Mouse (Mus musculus): ENCODE measurements around the gene Gm17542. TPM values are rescaled to one million over a fixed set of nuclear protein-coding genes. Genes with fewer than 3 reads are reported as not detected.
A peak's percentile ranks its signal among the peaks of the same experiment; 100 is the strongest.
"Not testable (repeated sequence)": the region's sequence is repeated elsewhere in the genome, so short reads cannot be mapped to it uniquely, and the experiment has no call there.

The Gm17542 gene
- not detected for total RNA-seq (2021)
- long read RNA-seq, experiment 1 = 0 reads
- long read RNA-seq, experiment 2 = 0 reads

- not testable (repeated sequence) for DNase-seq
Measured at GRCm38 (mm10) chr10:58718110-58718509, at the start of gene Gm17542. TSS of gene Gm17542 (minus strand) at chr10:58718210.

GRCm38 (mm10) chr10:58739779-58740178 lies 21.8 kb upstream of the Gm17542 start:
- DNase-seq = no peak

GRCm38 (mm10) chr10:58738152-58738551 lies 20.1 kb upstream of the Gm17542 start:
- no peak for DNase-seq

GRCm38 (mm10) chr10:58714789-58715148 lies 3.2 kb downstream of the Gm17542 start:
- DNase-seq = no peak

- no peak for DNase-seq
Measured at GRCm38 (mm10) chr10:58713855-58714788, 3.9 kb downstream of the Gm17542 start.

- no peak for DNase-seq
Measured at GRCm38 (mm10) chr10:58713225-58713624, 4.8 kb downstream of the Gm17542 start.

- no peak for DNase-seq
Measured at GRCm38 (mm10) chr10:58709021-58709420, 9.0 kb downstream of the Gm17542 start.

GRCm38 (mm10) chr10:58700578-58700977 lies 17.4 kb downstream of the Gm17542 start:
- no peak for DNase-seq

GRCm38 (mm10) chr10:58700160-58700559 lies 17.9 kb downstream of the Gm17542 start:
- DNase-seq = no peak

GRCm38 (mm10) chr10:58698955-58699354 lies 19.1 kb downstream of the Gm17542 start:
- no peak for DNase-seq

- DNase-seq = no peak
Measured at GRCm38 (mm10) chr10:58691051-58691450, 27.0 kb downstream of the Gm17542 start.

- DNase-seq = no peak
Measured at GRCm38 (mm10) chr10:58679298-58679697, 38.7 kb downstream of the Gm17542 start.

GRCm38 (mm10) chr10:58675533-58675932 lies 42.5 kb downstream of the Gm17542 start, which contains the start of gene Edar:
TSS of gene Edar (minus strand) at chr10:58675654.
- peak; percentile 62 for DNase-seq

- peak; percentile 37 for DNase-seq
Measured at GRCm38 (mm10) chr10:58673278-58674061, 44.5 kb downstream of the Gm17542 start.

GRCm38 (mm10) chr10:58672557-58673277 lies 45.3 kb downstream of the Gm17542 start:
- DNase-seq = no peak

GRCm38 (mm10) chr10:58663868-58664267 lies 54.1 kb downstream of the Gm17542 start:
- peak; percentile 68 for DNase-seq

Other genes starting within 250 kb of the Gm17542 start
- under 1 TPM; 0.33 to 0.40 TPM for gene Ccdc138, start 220.3 kb downstream of the Gm17542 start, total RNA-seq (2021)
- under 1 TPM; 0.08 to 0.11 TPM for gene Edar, start 42.6 kb downstream of the Gm17542 start, total RNA-seq (2021)
- under 1 TPM; 0.43 to 0.79 TPM for gene Sh3rf3, start 95.1 kb upstream of the Gm17542 start, total RNA-seq (2021)